Mouse (Mus musculus) heart, embryonic 16.5 days (tissue): ENCODE data around the gene Ybx1. TPM values are rescaled to one million over a fixed set of nuclear protein-coding genes. Genes with fewer than 3 reads are reported as not detected.
"Not testable (repeated sequence)": the region's sequence is repeated elsewhere in the genome, so short reads cannot be mapped to it uniquely, and the experiment has no call there.

ENCODE experiments used
- ATAC-seq: fragments of 200-750 bp; cut with Nextera tagmentation; replicated peaks from 2 replicates; pipeline ENCODE4 v1.8.0; 2017; ENCODE audit warnings: moderate number of reproducible peaks; ENCODE audit not compliant: insufficient read depth, low FRiP score; ENCODE audit errors: extremely low read depth
- H3K27ac ChIP-seq: fragments of 300-500 bp; sonication (generic); 2 replicates; pipeline ENCODE4 v1.5.1; 2014; ENCODE audit warnings: mild to moderate bottlenecking, low read length, control low read depth, moderate library complexity
- H3K27me3 ChIP-seq: fragments of 300-500 bp; sonication (generic); 2 replicates; pipeline ENCODE4 v1.6.1; 2014; ENCODE audit warnings: low read length, mixed read lengths; ENCODE audit not compliant: control insufficient read depth, insufficient read depth
- H3K36me3 ChIP-seq: fragments of 300-500 bp; sonication (generic); 2 replicates; pipeline ENCODE4 v1.6.1; 2014; ENCODE audit not compliant: control insufficient read depth, insufficient read depth
- H3K4me1 ChIP-seq: fragments of 300-500 bp; sonication (generic); 2 replicates; pipeline ENCODE4 v1.6.1; 2014; ENCODE audit warnings: low read length, mixed read lengths; ENCODE audit not compliant: control insufficient read depth, insufficient read depth
- H3K4me2 ChIP-seq: fragments of 300-500 bp; sonication (generic); 2 replicates; pipeline ENCODE4 v1.6.1; 2014; ENCODE audit warnings: low read depth, mild to moderate bottlenecking, control low read depth, low read length
- H3K4me3 ChIP-seq: fragments of 300-500 bp; sonication (generic); 2 replicates; pipeline ENCODE4 v1.5.1; 2014; ENCODE audit warnings: mild to moderate bottlenecking, control low read depth, low read length
- H3K9ac ChIP-seq: fragments of 300-500 bp; sonication (generic); 2 replicates; pipeline ENCODE4 v1.6.1; 2014; ENCODE audit warnings: low read length, control low read depth
- H3K9me3 ChIP-seq: fragments of 300-500 bp; sonication (generic); replicated peaks from 2 replicates; pipeline ENCODE4 v1.6.1; 2016; ENCODE audit warnings: low read length; ENCODE audit not compliant: control insufficient read depth
- WGBS: fragments of 180-500 bp; shearing (Covaris S2); extraction: QIAGEN DNeasy Blood & Tissue Kit; methylation state at CpG from one replicate; pipeline ENCODE4 v1.1.7; 2014; 5-methylcytosine and 5-hydroxymethylcytosine counted together
- polyA plus RNA-seq: library from polyadenylated mRNA; unstranded; fragments of >200 nt; fragmentation: Nextera tagmentation; extraction: Ambion mirVana; gene quantifications from 2 replicates; pipeline ENCODE4 v1.2.1, GENCODE M21; 2015

Ybx1 gene
- polyA plus RNA-seq, 1 experiment from 2014 or later: 547 TPM

GRCm38 (mm10) chr4:119284861-119285260, 9.5 kb downstream of the Ybx1 start:
- H3K36me3 ChIP-seq: peaks cover 38% of the 10 kb centered on the region
- 83% methylated on average over 1 of the region's 1 CpGs for WGBS
- H3K4me1 ChIP-seq: peaks cover 22% of the 10 kb centered on the region
- H3K27ac ChIP-seq: no peak overlapping the region
- H3K27me3 ChIP-seq: no peaks in the 10 kb centered on the region
- H3K4me2 ChIP-seq: no peak overlapping the region
- no peak for ATAC-seq
- no peak overlapping the region for H3K9ac ChIP-seq
- H3K4me3 ChIP-seq: no peak overlapping the region
- H3K9me3 ChIP-seq: no peaks in the 10 kb centered on the region

DNA sequence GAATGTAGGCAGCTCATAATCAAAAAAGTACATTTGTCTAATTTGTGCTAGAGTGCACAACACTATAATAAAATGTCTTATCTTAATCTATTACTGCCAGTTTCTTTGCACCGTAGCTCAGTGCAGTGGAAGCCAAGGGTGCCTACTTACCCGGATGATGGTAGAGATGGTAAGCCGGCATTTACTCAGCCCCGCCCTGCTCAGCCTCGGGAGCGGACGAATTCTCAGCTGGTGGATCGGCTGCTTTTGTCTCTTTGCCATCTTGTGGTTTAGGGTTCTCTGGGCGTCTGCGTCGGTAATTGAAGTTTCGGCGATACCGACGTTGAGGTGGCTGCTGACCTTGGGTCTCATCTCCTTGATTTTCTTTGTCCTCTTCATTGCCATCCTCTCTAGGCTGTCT, 15.6 kb downstream of the Ybx1 start:
- WGBS: 90% methylated on average over 15 of the region's 15 CpGs
- not testable (repeated sequence) for H3K9ac ChIP-seq, H3K27me3 ChIP-seq, H3K4me3 ChIP-seq, H3K4me1 ChIP-seq, H3K9me3 ChIP-seq, H3K27ac ChIP-seq, ATAC-seq, H3K4me2 ChIP-seq
- peaks cover 61% of the 10 kb centered on the region for H3K36me3 ChIP-seq

GRCm38 (mm10) chr4:119275726-119276125, 18.7 kb downstream of the Ybx1 start:
- no peak overlapping the region for H3K4me2 ChIP-seq
- H3K4me1 ChIP-seq: peaks cover 3% of the 10 kb centered on the region; the same call in 1 of the 2 replicates
- no peaks in the 10 kb centered on the region for H3K9me3 ChIP-seq
- ATAC-seq: no peak
- peaks cover 59% of the 10 kb centered on the region for H3K36me3 ChIP-seq
- WGBS: 70% methylated on average over 2 of the region's 2 CpGs
- no peak overlapping the region for H3K4me3 ChIP-seq
- no peak overlapping the region for H3K9ac ChIP-seq
- H3K27me3 ChIP-seq: no peaks in the 10 kb centered on the region
- peak overlapping the region; percentile 69 for H3K27ac ChIP-seq

DNA sequence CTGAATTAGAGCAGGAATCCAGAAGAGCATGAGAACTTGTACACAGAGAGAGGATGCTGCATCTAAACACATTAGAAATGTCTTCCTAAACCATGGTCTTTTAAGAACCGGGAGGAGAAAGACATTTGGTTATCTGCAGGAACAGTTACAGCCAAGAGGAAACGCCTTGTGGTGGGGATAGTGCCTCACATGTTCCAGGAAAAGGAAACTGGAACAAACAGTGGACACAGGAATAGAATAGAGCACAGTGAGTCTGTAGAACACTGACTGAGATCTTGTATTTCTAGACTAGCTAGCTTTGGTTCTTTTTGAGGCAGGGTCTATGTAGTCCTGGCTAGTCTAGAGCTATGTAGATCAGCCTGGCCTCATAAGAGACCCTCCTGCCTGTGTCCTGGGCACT, 19.2 kb downstream of the Ybx1 start:
- WGBS: 65% methylated on average over 2 of the region's 2 CpGs
- Histone ChIP-seq H3K27ac (peak overlapping the region; percentile 69), H3K4me3 (no peak overlapping the region), H3K4me2 (no peak overlapping the region), H3K9me3 (no peaks in the 10 kb centered on the region), H3K4me1 (peaks cover 3% of the 10 kb centered on the region; the same call in 1 of the 2 replicates), H3K9ac (no peak overlapping the region), H3K36me3 (peaks cover 59% of the 10 kb centered on the region), H3K27me3 (no peaks in the 10 kb centered on the region)
- peak; percentile 72; the same call in 1 of the 2 replicates for ATAC-seq

- 69% methylated on average over 1 of the region's 1 CpGs for WGBS
- no peaks in the 10 kb centered on the region for H3K27me3 ChIP-seq
- H3K27ac ChIP-seq: peak overlapping the region; percentile 69
- 0 out of 2 replicates have a peak, but pooled peaks have one; percentile 55 for ATAC-seq
- no peaks in the 10 kb centered on the region for H3K9me3 ChIP-seq
- no peak overlapping the region for H3K4me3 ChIP-seq
- no peak overlapping the region for H3K4me2 ChIP-seq
- peaks cover 3% of the 10 kb centered on the region; the same call in 1 of the 2 replicates for H3K4me1 ChIP-seq
- H3K9ac ChIP-seq: no peak overlapping the region
- peaks cover 56% of the 10 kb centered on the region for H3K36me3 ChIP-seq
Measured at GRCm38 (mm10) chr4:119274627-119275026, 19.8 kb downstream of the Ybx1 start.

- Histone ChIP-seq H3K27me3 (no peaks in the 10 kb centered on the region), H3K9ac (no peak overlapping the region), H3K4me1 (no peaks in the 10 kb centered on the region), H3K36me3 (peaks cover 11% of the 10 kb centered on the region; the same call in 1 of the 2 replicates), H3K9me3 (no peaks in the 10 kb centered on the region), H3K4me3 (no peak overlapping the region), H3K27ac (no peak overlapping the region), H3K4me2 (no peak overlapping the region)
- no peak for ATAC-seq
- 71% methylated on average over 13 of the region's 13 CpGs for WGBS
Measured at GRCm38 (mm10) chr4:119266606-119267005, 27.8 kb downstream of the Ybx1 start.

DNA sequence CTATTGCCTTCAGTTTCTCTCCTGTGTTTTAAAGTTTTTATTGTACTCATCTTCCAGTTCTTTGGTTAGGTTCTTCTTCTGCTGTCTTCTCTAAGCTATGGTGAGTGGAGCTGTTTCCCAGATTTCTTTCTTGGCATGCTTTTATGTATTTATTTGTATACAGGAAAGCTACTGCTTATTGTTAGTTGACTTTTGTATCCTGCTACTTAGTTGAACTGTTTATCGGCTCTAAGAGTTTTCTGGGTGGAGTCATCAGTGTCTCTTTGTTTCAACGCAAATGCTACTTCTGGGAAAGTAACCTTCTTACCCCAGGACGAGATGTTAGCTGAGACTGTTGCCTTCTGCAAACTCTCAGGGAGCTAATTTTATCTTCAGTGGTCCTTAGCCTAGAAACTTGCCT, 30.9 kb downstream of the Ybx1 start:
- no peaks in the 10 kb centered on the region for H3K36me3 ChIP-seq
- no peak overlapping the region for H3K9ac ChIP-seq
- H3K4me3 ChIP-seq: no peak overlapping the region
- no peak overlapping the region for H3K27ac ChIP-seq
- WGBS: 44% methylated on average over 3 of the region's 3 CpGs
- H3K4me2 ChIP-seq: no peak overlapping the region
- H3K9me3 ChIP-seq: no peaks in the 10 kb centered on the region
- no peaks in the 10 kb centered on the region for H3K4me1 ChIP-seq
- no peaks in the 10 kb centered on the region for H3K27me3 ChIP-seq
- ATAC-seq: no peak

- Histone ChIP-seq H3K4me3 (no peak overlapping the region), H3K9ac (no peak overlapping the region), H3K4me2 (no peak overlapping the region), H3K27me3 (no peaks in the 10 kb centered on the region), H3K27ac (no peak overlapping the region), H3K4me1 (no peaks in the 10 kb centered on the region), H3K9me3 (no peaks in the 10 kb centered on the region), H3K36me3 (no peaks in the 10 kb centered on the region)
- no peak for ATAC-seq
- WGBS: 87% methylated on average over 5 of the region's 5 CpGs
Measured at GRCm38 (mm10) chr4:119262483-119262882, 31.9 kb downstream of the Ybx1 start.

GRCm38 (mm10) chr4:119261087-119261713, 33.2 kb downstream of the Ybx1 start:
- no peaks in the 10 kb centered on the region for H3K4me1 ChIP-seq
- no peaks in the 10 kb centered on the region for H3K36me3 ChIP-seq
- H3K4me2 ChIP-seq: no peak overlapping the region
- peak overlapping the region; percentile 49 for H3K27ac ChIP-seq
- no peak overlapping the region for H3K9ac ChIP-seq
- WGBS: 37% methylated on average over 7 of the region's 7 CpGs
- H3K27me3 ChIP-seq: no peaks in the 10 kb centered on the region
- no peak overlapping the region for H3K4me3 ChIP-seq
- 0 out of 2 replicates have a peak, but pooled peaks have one; percentile 25 for ATAC-seq
- H3K9me3 ChIP-seq: no peaks in the 10 kb centered on the region
